ENCODE assay signal across 23 mouse cellular contexts in genomic region chr1:36800379-36801011, GRCm38 (mm10). TPM values are rescaled to one million over a fixed set of nuclear protein-coding genes. Genes with fewer than 3 reads are reported as not detected.
"Had no signal": no experiment of that assay in that cellular context is flagged by ENCODE, and none has a peak within 500 bp of the region (broad histone marks: within the 10 kb centered on the region; RNA-seq: fewer than 3 reads in every experiment).

No protein-coding gene starts in this region.

- ATAC-seq: inflammation-experienced regulatory T-cells, adult 6 months; intestine, embryonic 16.5 days; liver, embryonic 12.5 days; midbrain, embryonic 15.5 days had no signal

- H3K9ac ChIP-seq: limb, embryonic 13.5 days; liver, embryonic 12.5 days; liver, embryonic 15.5 days; midbrain, embryonic 12.5 days; midbrain, embryonic 15.5 days; neural tube, embryonic 12.5 days; neural tube, embryonic 15.5 days had no signal

- H3K27ac ChIP-seq: limb, embryonic 10.5 days; limb, embryonic 13.5 days; liver, embryonic 12.5 days; liver, embryonic 15.5 days; macrophage; midbrain, embryonic 12.5 days; midbrain, embryonic 15.5 days; neural tube, embryonic 12.5 days; neural tube, embryonic 15.5 days had no signal

- H3K4me3 ChIP-seq: limb, embryonic 10.5 days; limb, embryonic 13.5 days; liver, embryonic 12.5 days; liver, embryonic 15.5 days; midbrain, embryonic 12.5 days; midbrain, embryonic 15.5 days; neural tube, embryonic 12.5 days; neural tube, embryonic 15.5 days had no signal

- H3K4me1 ChIP-seq: limb, embryonic 10.5 days; limb, embryonic 13.5 days; liver, embryonic 12.5 days; liver, embryonic 15.5 days; midbrain, embryonic 12.5 days; midbrain, embryonic 15.5 days; neural tube, embryonic 12.5 days; neural tube, embryonic 15.5 days had no signal

- DNase-seq: kidney, adult 18-20 months; kidney, adult 9 months; kidney, postnatal 14 days; kidney, postnatal 4 days; layer of hippocampus, postnatal 36 days; lung, adult 2 months; right cerebral cortex, adult 18-20 months; right cerebral cortex, postnatal 14 days; right cerebral cortex, postnatal 4 days; thymus, adult 2 months; thymus, postnatal 14 days; thymus, postnatal 4 days had no signal

- H3K27me3 ChIP-seq: limb, embryonic 13.5 days; liver, embryonic 12.5 days; liver, embryonic 15.5 days; midbrain, embryonic 12.5 days; midbrain, embryonic 15.5 days; neural tube, embryonic 12.5 days; neural tube, embryonic 15.5 days had no signal

- H3K9me3 ChIP-seq: limb, embryonic 10.5 days; limb, embryonic 13.5 days; liver, embryonic 12.5 days; liver, embryonic 15.5 days; midbrain, embryonic 12.5 days; midbrain, embryonic 15.5 days; neural tube, embryonic 12.5 days; neural tube, embryonic 15.5 days had no signal

- H3K4me2 ChIP-seq: limb, embryonic 13.5 days; liver, embryonic 12.5 days; liver, embryonic 15.5 days; midbrain, embryonic 12.5 days; midbrain, embryonic 15.5 days; neural tube, embryonic 12.5 days; neural tube, embryonic 15.5 days had no signal

RNA-seq across cellular contexts. Expression of gene Zap70, which starts 38.9 kb away (rescaled TPM):
- polyA plus RNA-seq: liver, embryonic 12.5 days; macrophage had no signal
